Mouse (Mus musculus) liver, embryonic 15.5 days (tissue): ENCODE measurements around the gene Sgcb. TPM values are rescaled to one million over a fixed set of nuclear protein-coding genes. Genes with fewer than 3 reads are reported as not detected.

ENCODE experiments used
- ATAC-seq: fragments of 200-750 bp; cut with Nextera tagmentation; 2 replicates; pipeline ENCODE4 v1.8.0; 2017; ENCODE audit warnings: moderate number of reproducible peaks, mild to moderate bottlenecking, moderate library complexity; ENCODE audit not compliant: insufficient read depth
- H3K27ac ChIP-seq: fragments of 300-500 bp; sonication (generic); replicated peaks from 2 replicates; pipeline ENCODE4 v1.5.1; 2015; ENCODE audit warnings: mild to moderate bottlenecking, inconsistent platforms
- H3K27me3 ChIP-seq: fragments of 300-500 bp; sonication (generic); 2 replicates; pipeline ENCODE4 v1.6.1; 2015; ENCODE audit warnings: mild to moderate bottlenecking, inconsistent platforms
- H3K36me3 ChIP-seq: fragments of 300-500 bp; sonication (generic); replicated peaks from 2 replicates; pipeline ENCODE4 v1.6.1; 2015; ENCODE audit warnings: moderate library complexity, mild to moderate bottlenecking, inconsistent platforms
- H3K4me1 ChIP-seq: fragments of 300-500 bp; sonication (generic); replicated peaks from 2 replicates; pipeline ENCODE4 v1.6.1; 2015; ENCODE audit warnings: inconsistent platforms
- H3K4me2 ChIP-seq: fragments of 300-500 bp; sonication (generic); 2 replicates; pipeline ENCODE4 v1.6.1; 2015; ENCODE audit warnings: moderate library complexity, mild to moderate bottlenecking, inconsistent platforms
- H3K4me3 ChIP-seq: fragments of 300-500 bp; sonication (generic); replicated peaks from 2 replicates; pipeline ENCODE4 v1.5.1; 2015; ENCODE audit warnings: mild to moderate bottlenecking, inconsistent platforms
- H3K9ac ChIP-seq: fragments of 300-500 bp; sonication (generic); 2 replicates; pipeline ENCODE4 v1.6.1; 2015; ENCODE audit warnings: moderate library complexity, mild to moderate bottlenecking, inconsistent platforms
- H3K9me3 ChIP-seq: fragments of 300-500 bp; sonication (generic); replicated peaks from 2 replicates; pipeline ENCODE4 v1.6.1; 2016; ENCODE audit warnings: inconsistent platforms
- WGBS: fragments of 180-500 bp; shearing (Covaris S2); methylation state at CpG from one replicate; pipeline ENCODE4 v1.1.7; 2015; ENCODE audit warnings: mixed read lengths; ENCODE audit not compliant: insufficient replicate concordance; 5-methylcytosine and 5-hydroxymethylcytosine counted together
- polyA plus RNA-seq: library from polyadenylated mRNA; unstranded; fragments of >200 nt; fragmentation: Nextera tagmentation; extraction: Ambion mirVana; gene quantifications from 2 replicates; pipeline ENCODE4 v1.2.1, GENCODE M21; 2015

Sgcb gene
- polyA plus RNA-seq, 1 experiment from 2014 or later, result 2.5 TPM

GRCm38 (mm10) chr5:73631001-73631558 is 16.5 kb downstream of the Sgcb start:
- H3K27me3 ChIP-seq, result no peaks in the 10 kb centered on the region
- no peak overlapping the region for H3K4me3 ChIP-seq
- no peaks in the 10 kb centered on the region for H3K36me3 ChIP-seq
- 45% methylated on average over 10 of the region's 10 CpGs for WGBS
- no peak for ATAC-seq
- no peak overlapping the region for H3K4me2 ChIP-seq
- H3K9me3 ChIP-seq, result no peaks in the 10 kb centered on the region
- H3K4me1 ChIP-seq, result no peaks in the 10 kb centered on the region
- no peak overlapping the region for H3K27ac ChIP-seq
- no peak overlapping the region for H3K9ac ChIP-seq

GRCm38 (mm10) chr5:73630141-73630540 is 17.4 kb downstream of the Sgcb start:
- Histone ChIP-seq H3K9ac (no peak overlapping the region), H3K9me3 (no peaks in the 10 kb centered on the region), H3K27me3 (no peaks in the 10 kb centered on the region), H3K36me3 (no peaks in the 10 kb centered on the region), H3K4me3 (no peak overlapping the region), H3K4me2 (no peak overlapping the region; the same call in 1 of the 2 replicates), H3K27ac (no peak overlapping the region), H3K4me1 (no peaks in the 10 kb centered on the region)
- no peak for ATAC-seq
- 8% methylated on average over 5 of the region's 5 CpGs for whole genome bisulfite sequencing

- H3K27ac ChIP-seq, result no peak overlapping the region
- no peaks in the 10 kb centered on the region for H3K9me3 ChIP-seq
- H3K36me3 ChIP-seq, result no peaks in the 10 kb centered on the region
- H3K4me2 ChIP-seq, result no peak overlapping the region
- WGBS, result 72% methylated on average over 15 of the region's 15 CpGs
- no peaks in the 10 kb centered on the region for H3K4me1 ChIP-seq
- no peak overlapping the region for H3K4me3 ChIP-seq
- H3K27me3 ChIP-seq, result no peaks in the 10 kb centered on the region
- no peak overlapping the region for H3K9ac ChIP-seq
- ATAC-seq, result no peak
These were observed 19.6 kb downstream of the Sgcb start for GRCm38 (mm10) chr5:73627991-73628390.

GRCm38 (mm10) chr5:73627559-73627958 is 20.0 kb downstream of the Sgcb start:
- H3K4me2 ChIP-seq, result no peak overlapping the region
- H3K4me1 ChIP-seq, result no peaks in the 10 kb centered on the region
- H3K27me3 ChIP-seq, result no peaks in the 10 kb centered on the region
- no peak overlapping the region for H3K4me3 ChIP-seq
- no peaks in the 10 kb centered on the region for H3K36me3 ChIP-seq
- WGBS, result 63% methylated on average over 4 of the region's 4 CpGs
- no peaks in the 10 kb centered on the region for H3K9me3 ChIP-seq
- H3K9ac ChIP-seq, result no peak overlapping the region
- no peak for ATAC-seq
- no peak overlapping the region for H3K27ac ChIP-seq

GRCm38 (mm10) chr5:73626842-73627241 is 20.7 kb downstream of the Sgcb start:
- H3K4me2 ChIP-seq, result no peak overlapping the region
- 82% methylated on average over 7 of the region's 7 CpGs for WGBS
- no peak overlapping the region for H3K9ac ChIP-seq
- no peak overlapping the region for H3K27ac ChIP-seq
- no peaks in the 10 kb centered on the region for H3K4me1 ChIP-seq
- no peaks in the 10 kb centered on the region for H3K27me3 ChIP-seq
- no peaks in the 10 kb centered on the region for H3K36me3 ChIP-seq
- no peak overlapping the region for H3K4me3 ChIP-seq
- no peaks in the 10 kb centered on the region for H3K9me3 ChIP-seq
- ATAC-seq, result no peak

GRCm38 (mm10) chr5:73625505-73625904 is 22.1 kb downstream of the Sgcb start:
- no peaks in the 10 kb centered on the region for H3K36me3 ChIP-seq
- H3K9ac ChIP-seq, result no peak overlapping the region
- H3K27me3 ChIP-seq, result no peaks in the 10 kb centered on the region
- H3K27ac ChIP-seq, result no peak overlapping the region
- H3K9me3 ChIP-seq, result no peaks in the 10 kb centered on the region
- WGBS, result 48% methylated on average over 1 of the region's 1 CpGs
- ATAC-seq, result no peak
- H3K4me1 ChIP-seq, result no peaks in the 10 kb centered on the region
- no peak overlapping the region for H3K4me2 ChIP-seq
- no peak overlapping the region for H3K4me3 ChIP-seq

GRCm38 (mm10) chr5:73618969-73619368 is 28.6 kb downstream of the Sgcb start:
- no peak overlapping the region for H3K9ac ChIP-seq
- no peak overlapping the region for H3K4me2 ChIP-seq
- no peaks in the 10 kb centered on the region for H3K9me3 ChIP-seq
- H3K27me3 ChIP-seq, result no peaks in the 10 kb centered on the region
- H3K36me3 ChIP-seq, result no peaks in the 10 kb centered on the region
- no peak for ATAC-seq
- 56% methylated on average over 1 of the region's 1 CpGs for WGBS
- H3K4me3 ChIP-seq, result no peak overlapping the region
- H3K27ac ChIP-seq, result no peak overlapping the region
- no peaks in the 10 kb centered on the region for H3K4me1 ChIP-seq

- Histone ChIP-seq H3K36me3 (no peaks in the 10 kb centered on the region), H3K9ac (no peak overlapping the region), H3K4me1 (no peaks in the 10 kb centered on the region), H3K9me3 (no peaks in the 10 kb centered on the region), H3K27ac (no peak overlapping the region), H3K4me2 (no peak overlapping the region), H3K27me3 (no peaks in the 10 kb centered on the region), H3K4me3 (no peak overlapping the region)
- WGBS, result 24% methylated on average over 7 of the region's 7 CpGs
- no peak for ATAC-seq
These were observed 32.4 kb downstream of the Sgcb start for GRCm38 (mm10) chr5:73615211-73615610.

- Histone ChIP-seq H3K27ac (no peak overlapping the region), H3K36me3 (no peaks in the 10 kb centered on the region), H3K9me3 (no peaks in the 10 kb centered on the region), H3K4me3 (no peak overlapping the region), H3K27me3 (no peaks in the 10 kb centered on the region), H3K9ac (no peak overlapping the region), H3K4me1 (no peaks in the 10 kb centered on the region), H3K4me2 (no peak overlapping the region)
- whole genome bisulfite sequencing, result 68% methylated on average over 8 of the region's 8 CpGs
- no peak for ATAC-seq
These were observed 34.3 kb downstream of the Sgcb start for GRCm38 (mm10) chr5:73613296-73613695.

- no peaks in the 10 kb centered on the region for H3K4me1 ChIP-seq
- H3K27ac ChIP-seq, result no peak overlapping the region
- H3K4me2 ChIP-seq, result no peak overlapping the region
- H3K36me3 ChIP-seq, result no peaks in the 10 kb centered on the region
- ATAC-seq, result no peak
- 71% methylated on average over 4 of the region's 4 CpGs for WGBS
- no peaks in the 10 kb centered on the region for H3K27me3 ChIP-seq
- H3K9ac ChIP-seq, result no peak overlapping the region
- no peak overlapping the region for H3K4me3 ChIP-seq
- H3K9me3 ChIP-seq, result no peaks in the 10 kb centered on the region
These were observed 36.5 kb downstream of the Sgcb start for GRCm38 (mm10) chr5:73611071-73611470.

- 66% methylated on average over 6 of the region's 6 CpGs for WGBS
- H3K4me2 ChIP-seq, result no peak overlapping the region
- H3K9ac ChIP-seq, result no peak overlapping the region
- no peak for ATAC-seq
- no peak overlapping the region for H3K27ac ChIP-seq
- no peaks in the 10 kb centered on the region for H3K27me3 ChIP-seq
- H3K4me3 ChIP-seq, result no peak overlapping the region
- H3K9me3 ChIP-seq, result no peaks in the 10 kb centered on the region
- H3K36me3 ChIP-seq, result no peaks in the 10 kb centered on the region
- H3K4me1 ChIP-seq, result no peaks in the 10 kb centered on the region
These were observed 42.6 kb downstream of the Sgcb start for GRCm38 (mm10) chr5:73604964-73605363.

- 56% methylated on average over 6 of the region's 6 CpGs for WGBS
- no peak for ATAC-seq
These were observed 43.0 kb downstream of the Sgcb start for GRCm38 (mm10) chr5:73604542-73604941.

More at GRCm38 (mm10) chr5:73604542-73604941, 43.0 kb downstream of the Sgcb start:
- Histone ChIP-seq H3K27me3 (no peaks in the 10 kb centered on the region), H3K4me3 (no peak overlapping the region), H3K4me1 (no peaks in the 10 kb centered on the region), H3K36me3 (no peaks in the 10 kb centered on the region), H3K4me2 (no peak overlapping the region), H3K9ac (no peak overlapping the region), H3K27ac (no peak overlapping the region), H3K9me3 (no peaks in the 10 kb centered on the region)
